Mouse (Mus musculus) forebrain, embryonic 13.5 days (tissue): ENCODE data around the gene Dgki. TPM values are rescaled to one million over a fixed set of nuclear protein-coding genes. Genes with fewer than 3 reads are reported as not detected.
A peak's percentile ranks its signal among the peaks of the same experiment; 100 is the strongest.

Source experiments
- ATAC-seq: fragments of 200-750 bp; cut with Nextera tagmentation; 2 replicates; pipeline ENCODE4 v1.8.0; 2017
- H3K27ac ChIP-seq: fragments of 300-500 bp; sonication (generic); 2 replicates; pipeline ENCODE4 v1.5.1; 2015; ENCODE audit warnings: inconsistent platforms, mild to moderate bottlenecking, moderate library complexity
- H3K27me3 ChIP-seq: fragments of 300-500 bp; sonication (generic); 2 replicates; pipeline ENCODE4 v1.6.1; 2015; ENCODE audit warnings: mild to moderate bottlenecking, inconsistent platforms
- H3K36me3 ChIP-seq: fragments of 300-500 bp; sonication (generic); 2 replicates; pipeline ENCODE4 v1.6.1; 2015; ENCODE audit warnings: mild to moderate bottlenecking, inconsistent platforms; ENCODE audit not compliant: poor library complexity, severe bottlenecking
- H3K4me1 ChIP-seq: fragments of 300-500 bp; sonication (generic); 2 replicates; pipeline ENCODE4 v1.6.1; 2015; ENCODE audit warnings: inconsistent platforms
- H3K4me2 ChIP-seq: fragments of 300-500 bp; sonication (generic); 2 replicates; pipeline ENCODE4 v1.6.1; 2015; ENCODE audit warnings: inconsistent platforms, mild to moderate bottlenecking, moderate library complexity
- H3K4me3 ChIP-seq: fragments of 300-500 bp; sonication (generic); 2 replicates; pipeline ENCODE4 v1.5.1; 2015; ENCODE audit warnings: mild to moderate bottlenecking, inconsistent platforms
- H3K9ac ChIP-seq: fragments of 300-500 bp; sonication (generic); 2 replicates; pipeline ENCODE4 v1.6.1; 2015; ENCODE audit warnings: mild to moderate bottlenecking, inconsistent platforms
- H3K9me3 ChIP-seq: fragments of 300-500 bp; sonication (generic); replicated peaks from 2 replicates; pipeline ENCODE4 v1.6.1; 2016; ENCODE audit warnings: inconsistent platforms
- WGBS: fragments of 180-500 bp; shearing (Covaris S2); methylation state at CpG from one replicate; pipeline ENCODE4 v1.1.7; 2015; 5-methylcytosine and 5-hydroxymethylcytosine counted together
- polyA plus RNA-seq: library from polyadenylated mRNA; unstranded; fragments of >200 nt; fragmentation: Nextera tagmentation; extraction: Ambion mirVana; gene quantifications from 2 replicates; pipeline ENCODE4 v1.2.1, GENCODE M21; 2015

The Dgki gene
- polyA plus RNA-seq, 1 experiment from 2014 or later = 4.3 TPM

- ATAC-seq = no peak
- Histone ChIP-seq H3K4me3 (peak overlapping the region; percentile 0; the same call in 1 of the 2 replicates), H3K4me2 (peak overlapping the region; percentile 31), H3K36me3 (peaks cover 27% of the 10 kb centered on the region), H3K27me3 (no peaks in the 10 kb centered on the region), H3K9me3 (no peaks in the 10 kb centered on the region), H3K27ac (no peak overlapping the region), H3K4me1 (peaks cover 48% of the 10 kb centered on the region), H3K9ac (no peak overlapping the region)
- 89% methylated on average over 6 of the region's 6 CpGs for WGBS
Observed at GRCm38 (mm10) chr6:36806906-36807305, 493.1 kb downstream of the Dgki start.

GRCm38 (mm10) chr6:36800309-36800946 lies 499.6 kb downstream of the Dgki start:
- Histone ChIP-seq H3K9me3 (no peaks in the 10 kb centered on the region), H3K4me3 (no peak overlapping the region), H3K4me2 (no peak overlapping the region), H3K9ac (no peak overlapping the region), H3K36me3 (peaks cover 13% of the 10 kb centered on the region), H3K4me1 (peaks cover 14% of the 10 kb centered on the region), H3K27me3 (no peaks in the 10 kb centered on the region), H3K27ac (no peak overlapping the region)
- WGBS = 84% methylated on average over 5 of the region's 5 CpGs
- ATAC-seq = no peak

- ATAC-seq = peak; percentile 63; the same call in 1 of the 2 replicates
- no peak overlapping the region for H3K9ac ChIP-seq
- H3K4me2 ChIP-seq = no peak overlapping the region
Observed at GRCm38 (mm10) chr6:36797066-36797655, 502.8 kb downstream of the Dgki start.

More at GRCm38 (mm10) chr6:36797066-36797655, 502.8 kb downstream of the Dgki start:
- Histone ChIP-seq H3K36me3 (no peaks in the 10 kb centered on the region; the same call in 1 of the 2 replicates), H3K4me3 (no peak overlapping the region), H3K9me3 (no peaks in the 10 kb centered on the region), H3K27ac (no peak overlapping the region; the same call in 1 of the 2 replicates), H3K27me3 (no peaks in the 10 kb centered on the region), H3K4me1 (peaks cover 22% of the 10 kb centered on the region)
- WGBS = 14% methylated on average over 3 of the region's 3 CpGs

Other genes with a start within 250 kb of the Dgki start
- gene Creb3l2, start 142.0 kb upstream of the Dgki start, polyA plus RNA-seq = 2.0 and 2.1 TPM in 2 replicates
- not detected in 2 replicates for gene Akr1d1, start 230.0 kb upstream of the Dgki start, polyA plus RNA-seq